Mouse (Mus musculus) lung, embryonic 15.5 days (tissue): ENCODE data around the gene Pth2. TPM values are rescaled to one million over a fixed set of nuclear protein-coding genes. Genes with fewer than 3 reads are reported as not detected.

ENCODE experiments used
- ATAC-seq: fragments of 200-750 bp; cut with Nextera tagmentation; 2 replicates; pipeline ENCODE4 v1.8.0; 2017; ENCODE audit warnings: moderate number of reproducible peaks, borderline replicate concordance; ENCODE audit not compliant: low FRiP score, low TSS enrichment; ENCODE audit errors: extremely low read depth
- H3K27ac ChIP-seq: fragments of 300-500 bp; sonication (generic); 2 replicates; pipeline ENCODE4 v1.5.1; 2015; ENCODE audit warnings: moderate library complexity, mild to moderate bottlenecking, inconsistent platforms
- H3K27me3 ChIP-seq: fragments of 300-500 bp; sonication (generic); 2 replicates; pipeline ENCODE4 v1.6.1; 2015; ENCODE audit warnings: inconsistent platforms
- H3K36me3 ChIP-seq: fragments of 300-500 bp; sonication (generic); 2 replicates; pipeline ENCODE4 v1.6.1; 2015; ENCODE audit warnings: inconsistent platforms
- H3K4me1 ChIP-seq: fragments of 300-500 bp; sonication (generic); 2 replicates; pipeline ENCODE4 v1.6.1; 2015; ENCODE audit warnings: inconsistent platforms
- H3K4me2 ChIP-seq: fragments of 300-500 bp; sonication (generic); 2 replicates; pipeline ENCODE4 v1.6.1; 2015; ENCODE audit warnings: inconsistent platforms, mild to moderate bottlenecking, moderate library complexity
- H3K4me3 ChIP-seq: fragments of 300-500 bp; sonication (generic); 2 replicates; pipeline ENCODE4 v1.5.1; 2015; ENCODE audit warnings: mild to moderate bottlenecking, inconsistent platforms
- H3K9ac ChIP-seq: fragments of 300-500 bp; sonication (generic); 2 replicates; pipeline ENCODE4 v1.6.1; 2015; ENCODE audit warnings: inconsistent platforms
- H3K9me3 ChIP-seq: fragments of 300-500 bp; sonication (generic); 2 replicates; pipeline ENCODE4 v1.6.1; 2016; ENCODE audit warnings: inconsistent platforms
- WGBS: fragments of 180-500 bp; shearing (Covaris S2); methylation state at CpG from one replicate; pipeline ENCODE4 v1.1.7; 2015; 5-methylcytosine and 5-hydroxymethylcytosine counted together
- polyA plus RNA-seq: library from polyadenylated mRNA; unstranded; fragments of >200 nt; fragmentation: Nextera tagmentation; extraction: Ambion mirVana; gene quantifications from 2 replicates; pipeline ENCODE4 v1.2.1, GENCODE M21; 2015

Gene Pth2
- polyA plus RNA-seq, 1 experiment from 2014 or later = not detected

- 3% methylated on average over 69 of the region's 69 CpGs for WGBS
- Histone ChIP-seq H3K9me3 (no peaks in the 10 kb centered on the region), H3K9ac (peak within 1 kb of the TSS; percentile 87), H3K4me1 (peaks cover 39% of the 10 kb centered on the region), H3K4me3 (peak within 1 kb of the TSS; percentile 87), H3K4me2 (peak within 1 kb of the TSS; percentile 83), H3K27ac (peak within 1 kb of the TSS; percentile 98), H3K27me3 (no peaks in the 10 kb centered on the region), H3K36me3 (peaks cover 13% of the 10 kb centered on the region; the same call in 1 of the 2 replicates)
- ATAC-seq = peak; percentile 95
These were observed 26.5 kb upstream of the Pth2 start, which contains the start of the genes Pih1d1 and Aldh16a1 for GRCm38 (mm10) chr7:45154096-45154992. Gene Pih1d1, plus strand, starts transcription at chr7:45154303. Gene Aldh16a1, minus strand, starts transcription at chr7:45154584.

- ATAC-seq = peak; percentile 1; the same call in 1 of the 2 replicates
- peak overlapping the region; percentile 87 for H3K4me3 ChIP-seq
- H3K9ac ChIP-seq = no peak overlapping the region
- peak overlapping the region; percentile 98 for H3K27ac ChIP-seq
- H3K4me1 ChIP-seq = peaks cover 37% of the 10 kb centered on the region
- peak overlapping the region; percentile 83 for H3K4me2 ChIP-seq
- H3K9me3 ChIP-seq = no peaks in the 10 kb centered on the region
- H3K27me3 ChIP-seq = no peaks in the 10 kb centered on the region
- peaks cover 19% of the 10 kb centered on the region; the same call in 1 of the 2 replicates for H3K36me3 ChIP-seq
- 73% methylated on average over 12 of the region's 12 CpGs for WGBS
These were observed 25.7 kb upstream of the Pth2 start for GRCm38 (mm10) chr7:45154993-45155514.

- WGBS = 80% methylated on average over 9 of the region's 9 CpGs
- ATAC-seq = no peak
- Histone ChIP-seq H3K9me3 (no peaks in the 10 kb centered on the region), H3K4me3 (no peak overlapping the region), H3K9ac (no peak overlapping the region), H3K36me3 (peaks cover 25% of the 10 kb centered on the region; the same call in 1 of the 2 replicates), H3K4me1 (peaks cover 32% of the 10 kb centered on the region), H3K27me3 (no peaks in the 10 kb centered on the region), H3K4me2 (peak overlapping the region; percentile 83; the same call in 1 of the 2 replicates), H3K27ac (no peak overlapping the region)
These were observed 25.2 kb upstream of the Pth2 start for GRCm38 (mm10) chr7:45155590-45155989.

- Histone ChIP-seq H3K9ac (no peak overlapping the region), H3K4me1 (peaks cover 25% of the 10 kb centered on the region), H3K4me2 (no peak overlapping the region), H3K9me3 (no peaks in the 10 kb centered on the region), H3K27me3 (no peaks in the 10 kb centered on the region), H3K27ac (no peak overlapping the region), H3K4me3 (no peak overlapping the region), H3K36me3 (peaks cover 25% of the 10 kb centered on the region; the same call in 1 of the 2 replicates)
- ATAC-seq = no peak
- 89% methylated on average over 15 of the region's 15 CpGs for WGBS
These were observed 24.6 kb upstream of the Pth2 start for GRCm38 (mm10) chr7:45156206-45156605.

- peaks cover 25% of the 10 kb centered on the region; the same call in 1 of the 2 replicates for H3K36me3 ChIP-seq
- H3K27ac ChIP-seq = no peak overlapping the region
- H3K9me3 ChIP-seq = no peaks in the 10 kb centered on the region
- no peak overlapping the region for H3K4me3 ChIP-seq
- H3K27me3 ChIP-seq = peaks cover 1% of the 10 kb centered on the region
- no peak overlapping the region for H3K4me2 ChIP-seq
- H3K4me1 ChIP-seq = peaks cover 19% of the 10 kb centered on the region
- ATAC-seq = no peak
- 79% methylated on average over 14 of the region's 14 CpGs for WGBS
- no peak overlapping the region for H3K9ac ChIP-seq
These were observed 23.3 kb upstream of the Pth2 start for GRCm38 (mm10) chr7:45157459-45157858.

- no peak overlapping the region for H3K4me3 ChIP-seq
- H3K4me1 ChIP-seq = peaks cover 18% of the 10 kb centered on the region
- ATAC-seq = no peak
- H3K9ac ChIP-seq = no peak overlapping the region
- H3K4me2 ChIP-seq = no peak overlapping the region
- peaks cover 25% of the 10 kb centered on the region; the same call in 1 of the 2 replicates for H3K36me3 ChIP-seq
- no peak overlapping the region for H3K27ac ChIP-seq
- H3K9me3 ChIP-seq = no peaks in the 10 kb centered on the region
- 91% methylated on average over 6 of the region's 6 CpGs for WGBS
- peaks cover 17% of the 10 kb centered on the region for H3K27me3 ChIP-seq
These were observed 21.8 kb upstream of the Pth2 start for GRCm38 (mm10) chr7:45158991-45159390.

- H3K4me2 ChIP-seq = no peak overlapping the region
- H3K9ac ChIP-seq = no peak overlapping the region
- no peak overlapping the region for H3K4me3 ChIP-seq
- ATAC-seq = no peak
- peaks cover 25% of the 10 kb centered on the region; the same call in 1 of the 2 replicates for H3K36me3 ChIP-seq
- peaks cover 30% of the 10 kb centered on the region for H3K27me3 ChIP-seq
- peaks cover 13% of the 10 kb centered on the region for H3K4me1 ChIP-seq
- WGBS = 93% methylated on average over 6 of the region's 6 CpGs
- H3K27ac ChIP-seq = no peak overlapping the region
- H3K9me3 ChIP-seq = no peaks in the 10 kb centered on the region
These were observed 20.4 kb upstream of the Pth2 start for GRCm38 (mm10) chr7:45160316-45160800.

- no peak overlapping the region for H3K4me3 ChIP-seq
- peaks cover 35% of the 10 kb centered on the region for H3K27me3 ChIP-seq
- H3K9ac ChIP-seq = no peak overlapping the region
- H3K4me2 ChIP-seq = no peak overlapping the region
- no peak for ATAC-seq
- peaks cover 10% of the 10 kb centered on the region for H3K4me1 ChIP-seq
- no peak overlapping the region for H3K27ac ChIP-seq
- no peaks in the 10 kb centered on the region for H3K9me3 ChIP-seq
- H3K36me3 ChIP-seq = peaks cover 25% of the 10 kb centered on the region; the same call in 1 of the 2 replicates
- WGBS = 86% methylated on average over 3 of the region's 3 CpGs
These were observed 19.9 kb upstream of the Pth2 start for GRCm38 (mm10) chr7:45160866-45161265.

- no peaks in the 10 kb centered on the region for H3K9me3 ChIP-seq
- 4% methylated on average over 35 of the region's 35 CpGs for WGBS
- peak; percentile 89 for ATAC-seq
These were observed 19.0 kb upstream of the Pth2 start for GRCm38 (mm10) chr7:45161612-45162473.

GRCm38 (mm10) chr7:45162551-45162950 lies 18.2 kb upstream of the Pth2 start:
- Histone ChIP-seq H3K4me2 (peak overlapping the region; percentile 73), H3K9ac (no peak overlapping the region), H3K9me3 (no peaks in the 10 kb centered on the region), H3K36me3 (peaks cover 25% of the 10 kb centered on the region; the same call in 1 of the 2 replicates), H3K27ac (no peak overlapping the region), H3K27me3 (peaks cover 52% of the 10 kb centered on the region), H3K4me3 (peak overlapping the region; percentile 38), H3K4me1 (peaks cover 10% of the 10 kb centered on the region)
- ATAC-seq = peak; percentile 25; the same call in 1 of the 2 replicates
- 24% methylated on average over 6 of the region's 6 CpGs for WGBS

More at GRCm38 (mm10) chr7:45161612-45162473, 19.0 kb upstream of the Pth2 start:
- H3K27me3 ChIP-seq = peaks cover 45% of the 10 kb centered on the region
- peak overlapping the region; percentile 73 for H3K4me2 ChIP-seq
- H3K36me3 ChIP-seq = peaks cover 25% of the 10 kb centered on the region; the same call in 1 of the 2 replicates
- peak overlapping the region; percentile 38 for H3K4me3 ChIP-seq
- H3K9ac ChIP-seq = no peak overlapping the region
- H3K4me1 ChIP-seq = peaks cover 10% of the 10 kb centered on the region
- no peak overlapping the region for H3K27ac ChIP-seq
